Mouse (Mus musculus) myocyte (in vitro differentiated cells): ENCODE data around the gene Atp6v1fnb. TPM values are rescaled to one million over a fixed set of nuclear protein-coding genes. Genes with fewer than 3 reads are reported as not detected.

Source experiments
- H3K27me3 ChIP-seq: one replicate; pipeline ENCODE4 v1.6.1; 2011; ENCODE audit not compliant: control insufficient read depth, insufficient read depth, insufficient read length
- H3K36me3 ChIP-seq: one replicate; pipeline ENCODE4 v1.6.1; 2011; ENCODE audit not compliant: control insufficient read depth, insufficient read depth
- H3K4me2 ChIP-seq: one replicate; pipeline ENCODE4 v1.6.1; 2011; ENCODE audit warnings: low read depth, control low read depth
- H3K4me3 ChIP-seq: one replicate; pipeline ENCODE4 v1.5.1; 2011; ENCODE audit warnings: mild to moderate bottlenecking, control low read depth, moderate library complexity
- H3K79me2 ChIP-seq: one replicate; pipeline ENCODE4 v1.6.1; 2011; ENCODE audit not compliant: control insufficient read depth, insufficient read depth
- H3ac ChIP-seq: one replicate; pipeline ENCODE4 v1.6.1; 2011; ENCODE audit not compliant: control insufficient read depth, insufficient read length
- E2F4 ChIP-seq: IDR thresholded peaks from one replicate; pipeline ENCODE4 v1.6.1; 2011; ENCODE audit warnings: mild to moderate bottlenecking, control low read depth, moderate library complexity; ENCODE audit not compliant: insufficient read depth
- MAX ChIP-seq: IDR thresholded peaks from one replicate; pipeline ENCODE4 v1.6.1; 2011; ENCODE audit warnings: low read depth, mild to moderate bottlenecking, control low read depth
- MYOD1 ChIP-seq, 3 experiments: IDR thresholded peaks; one replicate each; pipeline ENCODE4 v1.6.1; 2011; ENCODE audit warnings: control low read depth in 2 of 3, low read depth in 2 of 3, mild to moderate bottlenecking in 2 of 3, moderate library complexity in 1 of 3; ENCODE audit not compliant: insufficient read length in 2 of 3, control insufficient read depth in 1 of 3
- MYOG ChIP-seq, 3 experiments: IDR thresholded peaks; one replicate each; pipeline ENCODE4 v1.6.1; 2011; ENCODE audit warnings: control low read depth in 2 of 3, low read depth in 2 of 3, mild to moderate bottlenecking in 2 of 3; ENCODE audit not compliant: insufficient read length in 2 of 3, control insufficient read depth in 1 of 3, insufficient read depth in 1 of 3
- POLR2A ChIP-seq: IDR thresholded peaks from one replicate; pipeline ENCODE4 v1.6.1; 2011; ENCODE audit warnings: low read depth, mild to moderate bottlenecking, control low read depth, moderate library complexity; ENCODE audit not compliant: insufficient read length
- POLR2AphosphoS2 ChIP-seq: IDR thresholded peaks from one replicate; pipeline ENCODE4 v1.6.1; 2011; ENCODE audit warnings: low read depth, control low read depth; ENCODE audit not compliant: insufficient read length
- REST ChIP-seq: IDR thresholded peaks from one replicate; pipeline ENCODE4 v1.6.1; 2011; ENCODE audit warnings: mild to moderate bottlenecking, control low read depth, moderate library complexity; ENCODE audit not compliant: insufficient read depth, insufficient read length
- SRF ChIP-seq: IDR thresholded peaks from one replicate; pipeline ENCODE4 v1.6.1; 2011; ENCODE audit warnings: low read depth; ENCODE audit not compliant: control insufficient read depth, insufficient read length
- TCF12 ChIP-seq: IDR thresholded peaks from one replicate; pipeline ENCODE4 v1.6.1; 2011; ENCODE audit warnings: mild to moderate bottlenecking, control low read depth; ENCODE audit not compliant: poor library complexity, insufficient read depth, severe bottlenecking
- TCF3 ChIP-seq: IDR thresholded peaks from one replicate; pipeline ENCODE4 v1.6.1; 2011; ENCODE audit warnings: low read depth, control low read depth; ENCODE audit not compliant: insufficient read length
- USF1 ChIP-seq: IDR thresholded peaks from one replicate; pipeline ENCODE4 v1.6.1; 2011; ENCODE audit warnings: low read depth, mild to moderate bottlenecking, control low read depth, moderate library complexity
- polyA plus RNA-seq: library from polyadenylated mRNA; unstranded; fragments of >200 nt; fragmentation: generic; extraction: Trizol; gene quantifications from one replicate; pipeline ENCODE4 v1.2.1, GENCODE M21; 2012; ENCODE audit warnings: missing spikeins

Gene Atp6v1fnb
- polyA plus RNA-seq, 1 experiment: not detected

DNA sequence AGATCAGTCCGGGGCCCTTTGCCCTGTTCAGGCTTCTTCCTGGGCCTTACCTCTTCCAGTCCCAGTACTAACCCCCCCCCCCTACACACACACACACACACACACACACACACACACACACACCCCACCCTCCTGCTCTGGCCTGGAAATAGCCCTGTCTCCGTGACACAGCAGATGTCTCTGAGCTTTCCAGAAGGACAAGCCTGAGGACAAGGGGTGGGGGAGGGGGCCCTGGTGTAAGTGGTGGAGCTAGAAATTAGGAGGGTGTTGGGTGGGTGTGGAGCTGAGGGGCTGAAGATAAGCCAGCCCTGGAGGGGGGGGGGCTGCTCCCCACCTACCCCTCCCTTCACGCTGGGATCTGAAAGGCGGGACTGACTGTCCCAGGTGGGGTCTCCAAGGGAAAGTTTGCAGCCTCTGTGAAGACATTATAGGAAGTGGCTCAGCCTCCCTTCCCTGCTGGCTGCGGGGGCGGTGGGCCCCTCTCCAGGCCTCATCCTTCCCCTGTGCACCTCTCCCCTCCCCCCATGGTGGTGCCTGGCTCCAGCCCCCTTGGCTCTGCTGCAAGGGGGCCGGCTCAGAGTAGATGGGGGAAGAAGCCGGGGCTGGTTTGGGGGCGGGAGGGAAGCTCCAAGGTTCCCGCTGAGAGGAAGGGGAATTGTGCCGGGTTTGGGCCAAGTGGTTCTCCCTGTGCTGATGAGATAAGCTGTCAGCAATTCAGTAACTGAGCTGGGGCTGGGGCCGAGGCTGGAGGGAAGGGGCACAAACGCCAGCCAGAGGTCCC lies 36.1 kb upstream of the Atp6v1fnb start:
- peaks cover 29% of the 10 kb centered on the region for H3K36me3 ChIP-seq
- TF ChIP-seq MAX (no peak), POLR2AphosphoS2 (no peak), MYOG (IDR thresholded peaks at IDR 0.05; ENCODE audit: control insufficient read depth in 1 of 3, insufficient read depth in 1 of 3, insufficient read length in 2 of 3, low read depth in 2 of 3) (peak in 1 of 3 experiments; percentile 35), MYOD1 (IDR thresholded peaks at IDR 0.05; ENCODE audit: control insufficient read depth in 1 of 3, insufficient read length in 2 of 3, low read depth in 2 of 3) (peak in 1 of 3 experiments; percentile 34)

DNA sequence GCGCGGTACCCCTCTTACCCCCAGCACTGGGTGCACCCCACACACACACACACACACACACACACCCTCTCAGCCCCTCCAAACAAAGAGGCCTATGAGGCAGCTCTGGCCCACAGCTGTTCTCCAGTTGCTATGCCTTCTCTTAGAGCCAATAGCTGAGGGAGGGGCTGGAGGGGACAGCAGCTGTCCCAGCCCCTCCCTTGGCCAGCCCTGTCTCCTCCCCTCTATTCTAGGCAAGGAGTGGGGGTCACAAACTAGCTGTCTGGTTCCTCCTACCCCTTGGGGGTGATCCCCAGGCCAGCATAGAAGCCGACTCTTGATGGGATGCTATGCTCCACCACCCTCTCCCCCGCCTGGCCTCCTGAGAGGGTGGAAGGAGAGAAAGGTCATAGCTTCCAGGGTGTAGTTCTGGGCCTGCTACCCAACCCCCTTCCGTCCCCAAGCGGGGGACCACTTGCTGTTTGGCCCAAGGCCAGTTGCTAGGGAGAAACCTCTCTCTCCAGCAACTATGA lies 35.2 kb upstream of the Atp6v1fnb start:
- Histone ChIP-seq H3K36me3 (peaks cover 38% of the 10 kb centered on the region), H3K79me2 (peaks cover 44% of the 10 kb centered on the region), H3K27me3 (no peaks in the 10 kb centered on the region), H3K4me3 (peak overlapping the region; percentile 100), H3K4me2 (peak overlapping the region; percentile 86), H3ac (peak overlapping the region; percentile 49)
- TF ChIP-seq USF1 (no peak), TCF3 (peak; percentile 75), MYOG (IDR thresholded peaks at IDR 0.05; ENCODE audit: control insufficient read depth in 1 of 3, insufficient read depth in 1 of 3, insufficient read length in 2 of 3, low read depth in 2 of 3) (peak; percentile 92 to 99 (median 99)), POLR2A (peak; percentile 51), MAX (no peak), MYOD1 (IDR thresholded peaks at IDR 0.05; ENCODE audit: control insufficient read depth in 1 of 3, insufficient read length in 2 of 3, low read depth in 2 of 3) (peak; percentile 80 to 98 (median 98)), TCF12 (peak; percentile 97), REST (no peak), POLR2AphosphoS2 (peak; percentile 66), SRF (no peak), E2F4 (no peak)

More for the DNA sequence above, 36.1 kb upstream of the Atp6v1fnb start:
- Histone ChIP-seq H3ac (peak overlapping the region; percentile 49), H3K27me3 (no peaks in the 10 kb centered on the region), H3K4me3 (peak overlapping the region; percentile 100), H3K4me2 (peak overlapping the region; percentile 86), H3K79me2 (peaks cover 44% of the 10 kb centered on the region)

DNA sequence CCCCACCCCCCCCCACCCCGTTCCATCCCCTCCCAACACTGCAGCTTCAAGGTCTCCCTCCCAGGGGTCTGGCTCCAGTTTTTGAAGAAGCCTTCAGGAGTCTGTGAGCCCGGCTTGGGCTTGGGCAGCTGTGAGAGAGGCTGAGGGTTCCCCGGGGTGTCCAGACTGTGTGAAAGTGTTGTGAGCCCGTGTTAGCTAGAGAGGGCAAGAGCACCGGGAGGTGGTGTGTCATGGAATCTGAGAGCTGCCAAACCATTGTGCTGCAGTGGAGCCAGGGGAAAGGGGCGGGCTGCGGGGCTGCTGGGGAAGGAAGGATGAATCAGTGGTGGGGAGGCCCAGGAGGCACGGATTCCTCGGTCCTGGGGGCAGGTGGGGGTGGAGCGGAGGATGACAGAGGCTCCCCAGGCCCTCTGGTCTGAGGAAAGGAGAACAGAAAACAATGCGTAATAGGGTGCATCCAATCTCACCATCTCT lies 34.7 kb upstream of the Atp6v1fnb start:
- TF ChIP-seq REST: no peak
- TF ChIP-seq POLR2AphosphoS2: peak; percentile 70
- peak; percentile 41 for TF ChIP-seq POLR2A
- H3K4me2 ChIP-seq: peak overlapping the region; percentile 86
- no peaks in the 10 kb centered on the region for H3K27me3 ChIP-seq
- peak overlapping the region; percentile 49 for H3ac ChIP-seq
- H3K36me3 ChIP-seq: peaks cover 43% of the 10 kb centered on the region
- H3K79me2 ChIP-seq: peaks cover 44% of the 10 kb centered on the region
- peak overlapping the region; percentile 100 for H3K4me3 ChIP-seq

DNA sequence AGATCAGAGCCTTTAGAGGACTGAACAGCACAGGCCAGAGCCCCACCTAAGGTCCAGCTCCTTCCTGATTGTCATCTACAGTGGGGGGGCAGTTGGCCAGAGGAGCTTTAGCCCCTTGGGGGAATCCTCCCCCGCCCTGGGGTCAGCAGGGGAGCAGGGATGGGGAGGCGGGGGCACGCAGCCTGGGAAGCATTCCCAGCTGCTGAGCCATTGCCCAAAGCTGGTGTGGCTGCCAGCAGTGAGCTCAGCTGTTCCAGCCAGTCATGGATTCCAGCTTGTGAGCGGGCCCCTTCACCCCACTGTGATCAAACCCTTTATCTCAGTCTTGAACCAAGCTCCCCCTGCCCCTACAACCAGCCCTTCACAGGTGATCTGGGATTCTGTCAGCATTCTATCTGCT lies 32.0 kb upstream of the Atp6v1fnb start:
- no peak overlapping the region for H3ac ChIP-seq
- H3K27me3 ChIP-seq: no peaks in the 10 kb centered on the region
- peaks cover 33% of the 10 kb centered on the region for H3K79me2 ChIP-seq
- peaks cover 71% of the 10 kb centered on the region for H3K36me3 ChIP-seq
- H3K4me3 ChIP-seq: no peak overlapping the region
- TF ChIP-seq MYOD1 (IDR thresholded peaks at IDR 0.05; ENCODE audit: control insufficient read depth in 1 of 3, insufficient read length in 2 of 3, low read depth in 2 of 3) (peak; percentile 97 to 100 (median 99)), TCF3 (peak; percentile 93), SRF (peak; percentile 80), MAX (no peak), POLR2A (peak; percentile 53), REST (no peak), POLR2AphosphoS2 (peak; percentile 86), TCF12 (peak; percentile 62), MYOG (IDR thresholded peaks at IDR 0.05; ENCODE audit: control insufficient read depth in 1 of 3, insufficient read depth in 1 of 3, insufficient read length in 2 of 3, low read depth in 2 of 3) (peak; percentile 83 to 97 (median 96))
- peak overlapping the region; percentile 86 for H3K4me2 ChIP-seq

DNA sequence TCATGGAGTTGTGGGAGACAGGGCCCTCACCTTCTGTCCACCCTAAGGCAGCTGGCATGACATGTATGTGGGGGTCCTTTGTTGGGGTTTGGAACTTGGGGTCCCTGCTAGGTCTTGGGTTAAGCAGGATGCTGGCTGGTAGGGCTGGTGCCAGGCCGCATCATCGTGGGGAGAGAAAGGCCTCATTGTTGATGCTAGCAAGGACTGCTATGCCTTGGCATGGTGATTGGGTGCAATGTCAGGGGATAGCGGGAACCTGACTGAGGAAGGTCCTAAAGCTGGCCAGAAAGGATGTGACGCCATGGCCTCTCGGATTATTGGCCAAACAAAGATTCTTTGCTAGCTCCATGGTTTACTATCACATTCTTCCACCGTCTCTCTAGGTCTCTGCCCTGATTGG lies 31.4 kb upstream of the Atp6v1fnb start:
- Histone ChIP-seq H3K79me2 (peaks cover 27% of the 10 kb centered on the region), H3K4me3 (no peak overlapping the region), H3K36me3 (peaks cover 76% of the 10 kb centered on the region), H3K27me3 (no peaks in the 10 kb centered on the region), H3ac (no peak overlapping the region), H3K4me2 (peak overlapping the region; percentile 53)
- no peak for TF ChIP-seq MYOD1 (IDR thresholded peaks at IDR 0.05; ENCODE audit: control insufficient read depth in 1 of 3, insufficient read length in 2 of 3, low read depth in 2 of 3)
- no peak for TF ChIP-seq MYOG (IDR thresholded peaks at IDR 0.05; ENCODE audit: control insufficient read depth in 1 of 3, insufficient read depth in 1 of 3, insufficient read length in 2 of 3, low read depth in 2 of 3)
- TF ChIP-seq POLR2AphosphoS2: peak; percentile 46
- TF ChIP-seq POLR2A: peak; percentile 41
